Mouse (Mus musculus) cerebellum, postnatal 4 days (tissue): ENCODE data around the gene Kcnk7.

Experiments used
- DNase-seq, 2 experiments: peaks; one replicate each; pipeline ENCODE4 v3.0.0; 2022; ENCODE audit warnings: low spot score in 2 of 2, mixed read lengths in 1 of 2

Gene Kcnk7

DNA sequence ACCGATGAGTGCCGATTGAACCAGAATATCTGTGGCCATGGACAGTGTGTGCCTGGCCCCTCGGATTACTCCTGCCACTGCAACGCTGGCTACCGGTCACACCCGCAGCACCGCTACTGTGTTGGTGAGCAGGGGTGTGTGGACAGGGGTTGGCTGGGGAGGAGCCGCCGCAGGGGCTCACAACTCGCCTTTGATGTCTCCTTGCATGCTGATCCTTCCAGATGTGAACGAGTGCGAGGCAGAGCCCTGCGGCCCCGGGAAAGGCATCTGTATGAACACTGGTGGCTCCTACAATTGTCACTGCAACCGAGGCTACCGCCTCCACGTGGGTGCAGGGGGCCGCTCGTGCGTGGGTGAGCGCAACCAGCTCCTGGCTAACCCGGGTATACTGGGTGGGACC, 46.8 kb downstream of the Kcnk7 start:
- no peak for DNase-seq

DNA sequence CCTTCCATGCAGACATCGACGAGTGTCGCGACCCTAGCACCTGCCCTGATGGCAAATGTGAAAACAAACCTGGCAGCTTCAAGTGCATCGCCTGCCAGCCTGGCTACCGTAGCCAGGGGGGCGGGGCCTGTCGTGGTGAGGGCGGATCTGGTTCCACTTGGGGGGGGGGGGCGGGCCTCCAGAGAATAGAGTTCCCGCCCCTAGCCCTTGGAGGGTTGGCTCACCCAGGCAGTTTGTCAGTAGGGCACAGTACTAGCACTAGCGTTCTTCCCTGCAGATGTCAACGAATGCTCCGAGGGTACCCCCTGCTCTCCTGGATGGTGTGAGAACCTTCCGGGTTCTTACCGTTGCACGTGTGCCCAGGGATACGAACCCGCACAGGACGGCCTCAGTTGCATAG, 47.6 kb downstream of the Kcnk7 start:
- DNase-seq, result no peak

DNA sequence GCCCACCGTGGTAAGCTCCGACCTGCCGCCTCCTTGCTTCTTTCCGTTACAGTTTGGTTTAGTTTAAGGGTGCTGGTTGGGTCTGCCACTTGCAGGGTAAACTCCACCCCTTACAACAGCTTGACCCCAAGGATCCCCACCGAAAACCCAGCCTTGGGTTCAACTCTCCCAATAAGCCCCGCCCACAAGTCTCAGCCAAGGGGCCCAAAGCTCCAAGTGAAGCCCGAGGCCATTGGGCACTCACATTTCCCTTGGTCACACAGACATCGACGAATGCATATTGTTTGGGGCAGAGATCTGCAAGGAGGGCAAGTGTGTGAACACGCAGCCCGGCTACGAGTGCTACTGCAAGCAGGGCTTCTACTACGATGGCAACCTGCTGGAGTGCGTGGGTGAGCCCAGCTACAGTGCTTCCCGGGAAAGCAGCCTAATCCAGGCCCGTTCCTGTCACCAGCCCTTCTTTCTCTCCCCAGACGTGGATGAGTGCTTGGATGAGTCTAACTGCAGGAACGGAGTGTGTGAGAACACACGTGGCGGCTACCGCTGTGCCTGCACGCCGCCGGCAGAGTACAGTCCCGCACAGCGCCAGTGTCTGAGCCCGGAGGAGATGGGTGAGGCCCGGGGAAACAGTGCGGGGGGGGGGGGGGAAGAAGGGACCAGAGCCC, 52.3 kb downstream of the Kcnk7 start:
- DNase-seq, result no peak
